ENCODE assay signal across 9 mouse cellular contexts in genomic region chr5:73937799-73938198, GRCm38 (mm10).
A peak's percentile ranks its signal among the peaks of the same experiment; 100 is the strongest.
DNase-seq lines count a peak whose midpoint lies in the region; ATAC-seq and TF ChIP-seq lines count a peak whose summit lies in the region.
"Had no signal": no experiment of that assay in that cellular context is flagged by ENCODE, and none has a peak within 500 bp of the region (broad histone marks: within the 10 kb centered on the region; RNA-seq: fewer than 3 reads in every experiment).

No protein-coding gene starts in this region.

- no peak overlapping the region for H3K4me2 ChIP-seq in hindbrain, postnatal 0 days (ENCODE audit: low read depth, low read length)
- no peak overlapping the region for H3K4me2 ChIP-seq in hindbrain, embryonic 13.5 days
- H3K4me2 ChIP-seq in limb, embryonic 11.5 days (ENCODE audit: low read depth, severe bottlenecking): no peak overlapping the region
- H3K4me2 ChIP-seq: liver, embryonic 13.5 days had no signal

- peak; percentile 68 for TF ChIP-seq CTCF in hindbrain, postnatal 0 days (IDR thresholded peaks at IDR 0.05; ENCODE audit: low read depth)

- no peak for ATAC-seq in hindbrain, postnatal 0 days
- no peak for ATAC-seq in hindbrain, embryonic 13.5 days (ENCODE audit: low FRiP score)
- no peak for ATAC-seq in limb, embryonic 11.5 days (ENCODE audit: insufficient number of reproducible peaks, low FRiP score, low TSS enrichment, low read depth)

- H3K27me3 ChIP-seq in hindbrain, postnatal 0 days (ENCODE audit: insufficient read depth, low read length): no peaks in the 10 kb centered on the region
- no peaks in the 10 kb centered on the region for H3K27me3 ChIP-seq in hindbrain, embryonic 13.5 days
- no peaks in the 10 kb centered on the region for H3K27me3 ChIP-seq in limb, embryonic 11.5 days (ENCODE audit: control insufficient read depth, insufficient read depth, low read length)
- H3K27me3 ChIP-seq: liver, embryonic 13.5 days had no signal

- no peaks in the 10 kb centered on the region for H3K4me1 ChIP-seq in hindbrain, postnatal 0 days (ENCODE audit: insufficient read depth, low read length)
- H3K4me1 ChIP-seq in hindbrain, embryonic 13.5 days (replicated peaks): peaks cover 5% of the 10 kb centered on the region; the same call in 1 of the 2 replicates
- H3K4me1 ChIP-seq in limb, embryonic 11.5 days (ENCODE audit: control insufficient read depth, insufficient read depth, low read length): no peaks in the 10 kb centered on the region
- H3K4me1 ChIP-seq: liver, embryonic 13.5 days had no signal

- no peak overlapping the region for H3K4me3 ChIP-seq in hindbrain, postnatal 0 days (ENCODE audit: low read length)
- H3K4me3 ChIP-seq in hindbrain, embryonic 13.5 days: no peak overlapping the region
- no peak overlapping the region for H3K4me3 ChIP-seq in limb, embryonic 11.5 days (ENCODE audit: low read depth, low read length)
- H3K4me3 ChIP-seq: liver, embryonic 13.5 days had no signal

- no peak overlapping the region for H3K9ac ChIP-seq in hindbrain, postnatal 0 days (replicated peaks; ENCODE audit: low read length)
- H3K9ac ChIP-seq in hindbrain, embryonic 13.5 days: no peak overlapping the region
- no peak overlapping the region for H3K9ac ChIP-seq in limb, embryonic 11.5 days (ENCODE audit: low read length)
- H3K9ac ChIP-seq: liver, embryonic 13.5 days had no signal

- no peak for DNase-seq in hindbrain, postnatal 0 days (ENCODE audit: low spot score)
- peak; percentile 11 for DNase-seq in CD4-positive helper T cell, adult 2 months (ENCODE audit: low read depth, low spot score)
- peak; percentile 58 for DNase-seq in adipocyte (ENCODE audit: low spot score)
- DNase-seq in cerebellum, postnatal 36 days: peak; percentile 42 to 52
- peak; percentile 58 for DNase-seq in limb, embryonic 11.5 days (ENCODE audit: low spot score)
- peak; percentile 23 for DNase-seq in thymus, postnatal 25 days
- no peak for DNase-seq in urinary bladder, postnatal 4 days (ENCODE audit: low spot score in 2 of 2)
- DNase-seq: liver, embryonic 13.5 days had no signal

- H3K9me3 ChIP-seq in hindbrain, postnatal 0 days (ENCODE audit: low read length): no peaks in the 10 kb centered on the region
- H3K9me3 ChIP-seq in hindbrain, embryonic 13.5 days: no peaks in the 10 kb centered on the region
- H3K9me3 ChIP-seq in limb, embryonic 11.5 days (ENCODE audit: control insufficient read depth, low read length): no peaks in the 10 kb centered on the region
- H3K9me3 ChIP-seq: liver, embryonic 13.5 days had no signal

- no peaks in the 10 kb centered on the region for H3K36me3 ChIP-seq in hindbrain, postnatal 0 days (ENCODE audit: insufficient read depth, low read length)
- no peaks in the 10 kb centered on the region for H3K36me3 ChIP-seq in hindbrain, embryonic 13.5 days
- H3K36me3 ChIP-seq in limb, embryonic 11.5 days (ENCODE audit: control insufficient read depth, insufficient read depth, low read length): no peaks in the 10 kb centered on the region
- H3K36me3 ChIP-seq: liver, embryonic 13.5 days had no signal

- WGBS in hindbrain, postnatal 0 days: 63% methylated on average over 2 of the region's 2 CpGs
- WGBS in hindbrain, embryonic 13.5 days: 60% methylated on average over 2 of the region's 2 CpGs
- WGBS in limb, embryonic 11.5 days: 62% methylated on average over 2 of the region's 2 CpGs

- no peak overlapping the region for H3K27ac ChIP-seq in hindbrain, postnatal 0 days
- H3K27ac ChIP-seq in hindbrain, embryonic 13.5 days: no peak overlapping the region
- no peak overlapping the region for H3K27ac ChIP-seq in limb, embryonic 11.5 days (replicated peaks; ENCODE audit: low read depth, low read length)
- H3K27ac ChIP-seq: liver, embryonic 13.5 days had no signal

Comparison
In these comparisons a context has a peak if more than half of its experiments do, and no peak if none do; other contexts are left out.
1. DNase-seq: peak in CD4-positive helper T cell, adult 2 months (single experiment), adipocyte (single experiment), cerebellum, postnatal 36 days (2 of 2), limb, embryonic 11.5 days (single experiment) and thymus, postnatal 25 days (single experiment); none in hindbrain, postnatal 0 days (single experiment) and urinary bladder, postnatal 4 days (0 of 2).